Mouse (Mus musculus): ENCODE measurements around the gene Cdh7. TPM values are rescaled to one million over a fixed set of nuclear protein-coding genes. Genes with fewer than 3 reads are reported as not detected.

Cdh7 gene
- total RNA-seq (2023) = not detected

GRCm38 (mm10) chr1:109982064-109982808, at the start of gene Cdh7:
Gene Cdh7, plus strand, starts transcription at chr1:109982431.

Data from monocyte, adult 59 days (primary cell).